Mouse (Mus musculus): Measurements from ENCODE around the gene Arsb.

DNA sequence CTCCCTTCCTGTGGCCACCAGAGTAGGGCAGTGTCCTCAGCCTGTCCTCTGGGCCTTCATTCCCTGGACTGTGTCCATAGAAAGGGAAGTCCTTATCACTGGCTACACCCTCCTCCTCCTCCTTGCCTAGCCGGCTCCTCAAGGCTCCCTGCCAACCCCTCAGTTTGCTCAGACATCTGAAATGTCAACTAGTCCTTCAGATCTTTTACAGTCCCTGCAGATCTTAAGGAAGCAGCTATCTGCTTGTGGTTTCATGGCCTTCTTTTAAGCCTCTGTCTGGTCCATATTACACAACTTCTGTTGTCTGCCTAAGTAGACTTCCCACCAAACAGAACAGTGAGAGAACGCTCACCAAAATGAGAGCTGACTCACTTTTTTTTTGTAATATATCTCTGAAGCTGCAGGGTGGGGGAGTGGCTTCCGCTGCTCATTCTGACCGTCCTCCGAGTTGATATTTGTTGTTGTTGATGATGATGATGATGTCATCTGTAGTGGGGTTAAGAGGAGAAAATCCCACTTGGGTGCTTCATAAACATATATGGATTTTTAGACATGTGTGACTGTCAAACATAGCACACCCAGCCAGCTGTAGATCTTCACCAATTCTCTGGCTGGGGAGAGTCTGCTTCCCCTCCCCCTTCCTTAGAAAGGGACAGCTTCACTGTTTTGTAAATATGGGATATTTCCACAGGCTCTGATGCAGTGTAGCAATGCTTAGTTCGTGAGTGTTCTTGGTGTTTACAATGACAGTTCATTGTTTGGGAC lies 168.1 kb downstream of the Arsb start:
- TF ChIP-seq GATA1 (IDR thresholded peaks at IDR 0.05; ENCODE audit: borderline replicate concordance, low read length) = no peak
- no peak for TF ChIP-seq CTCF (IDR thresholded peaks at IDR 0.05; ENCODE audit: low read depth, low read length)
- no peak for TF ChIP-seq TAL1 (conservative IDR thresholded peaks at IDR 0.05; ENCODE audit: low read depth, low read length)

All from G1E (cell line).